Mouse (Mus musculus) ES-E14 (cell line): ENCODE measurements around the gene Gm20662.

Source experiments
- CHD2 ChIP-seq: IDR thresholded peaks from 2 replicates; pipeline ENCODE4 v1.6.1; 2014; ENCODE audit warnings: mild to moderate bottlenecking, low read depth, low read length, inconsistent platforms
- HCFC1 ChIP-seq: IDR thresholded peaks from 2 replicates; pipeline ENCODE4 v1.6.1; 2012; ENCODE audit warnings: low read length, inconsistent platforms, borderline replicate concordance; ENCODE audit not compliant: insufficient read depth
- MAFK ChIP-seq: IDR thresholded peaks from 2 replicates; pipeline ENCODE4 v1.6.1; 2014; ENCODE audit warnings: mild to moderate bottlenecking, low read depth, low read length, inconsistent platforms; ENCODE audit not compliant: insufficient read depth
- ZC3H11A ChIP-seq: IDR thresholded peaks from 2 replicates; pipeline ENCODE4 v1.6.1; 2012; ENCODE audit warnings: low read depth, mild to moderate bottlenecking, inconsistent platforms, low read length, borderline replicate concordance
- ZNF384 ChIP-seq: IDR thresholded peaks from 2 replicates; pipeline ENCODE4 v1.6.1; 2012; ENCODE audit warnings: low read depth, low read length, inconsistent platforms

DNA sequence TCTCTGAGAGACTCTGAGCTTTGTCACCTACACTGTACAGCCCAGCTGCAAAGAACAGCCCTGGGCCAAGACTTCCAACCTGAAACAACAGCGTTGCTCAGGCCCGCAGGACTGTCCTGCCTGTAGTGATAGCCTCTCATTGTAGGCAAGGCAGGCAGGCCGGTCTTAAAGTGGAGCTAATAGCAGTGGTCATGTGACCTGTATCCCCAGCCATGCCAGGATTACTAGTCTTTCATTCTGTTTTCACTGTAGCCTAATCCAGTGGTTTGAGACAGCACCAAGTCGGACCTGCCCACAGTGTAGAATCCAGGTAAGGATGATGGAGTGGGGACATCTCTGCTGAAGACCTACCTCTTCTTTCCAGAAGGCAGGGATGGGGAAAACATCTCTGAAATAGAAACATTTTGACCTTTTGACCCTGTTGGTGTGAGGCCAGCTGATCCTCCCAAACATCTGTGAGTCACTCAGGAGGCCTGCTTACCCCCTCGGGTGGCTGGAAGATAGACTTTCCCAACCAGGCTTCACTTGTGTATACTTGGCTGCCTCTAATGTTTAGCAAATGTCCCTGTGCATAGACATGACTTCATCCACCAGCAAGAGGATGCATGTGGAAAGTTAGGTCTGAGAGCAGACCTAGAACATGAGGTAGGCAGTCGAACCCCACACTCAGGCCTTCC lies 40.4 kb upstream of the Gm20662 start:
- TF ChIP-seq HCFC1 (no peak), CHD2 (no peak), MAFK (no peak), ZC3H11A (no peak), ZNF384 (no peak)
